Mouse (Mus musculus): ENCODE results near the gene Myo1f. TPM values are rescaled to one million over a fixed set of nuclear protein-coding genes. Genes with fewer than 3 reads are reported as not detected.

The Myo1f gene
- total RNA-seq (2021) = 1 to 10 TPM; 1.3 to 2.8 TPM
- long read RNA-seq, partial matches to known transcripts = 0 of 6 reads
- long read RNA-seq, other reads (novel, unspliced or antisense) = 3 of 6 reads

DNA sequence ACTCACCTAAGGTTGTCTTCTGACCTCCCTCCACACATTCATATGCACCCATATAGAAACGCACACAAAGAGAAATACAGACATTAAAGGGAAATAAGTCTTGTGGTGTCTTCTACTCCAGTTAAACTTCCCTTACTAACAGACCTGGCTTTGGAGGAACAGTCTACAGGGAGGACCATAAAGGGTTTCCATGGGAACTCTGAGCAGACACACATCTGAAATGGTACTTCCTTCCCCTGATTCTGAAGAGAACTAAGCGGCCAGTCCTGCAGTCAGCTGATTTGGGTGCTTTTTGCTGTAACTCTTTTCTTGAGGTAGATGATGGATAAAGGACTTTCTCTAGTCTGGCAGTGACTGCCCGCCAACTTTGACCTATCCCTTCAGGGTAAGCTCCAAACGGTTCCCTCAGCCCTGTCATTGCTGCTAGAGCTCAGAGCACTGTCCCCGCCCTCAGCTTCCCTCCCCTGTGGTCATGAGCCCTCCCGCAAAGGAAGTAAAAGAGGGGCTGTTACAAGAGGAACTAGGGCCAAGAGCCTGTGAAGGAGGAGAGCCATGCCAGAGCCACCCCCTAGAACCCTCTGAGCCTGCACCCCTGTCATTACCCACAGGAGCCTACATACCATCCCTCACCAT lies at the start of gene Myo1f:
Gene Myo1f, plus strand, starts transcription at position 485 of the 633 bp plus-strand sequence.
- no peak for DNase-seq (ENCODE audit: low spot score in 2 of 2)

- DNase-seq (ENCODE audit: low spot score in 2 of 2) = no peak
Observed at GRCm38 (mm10) chr17:33508386-33508785, 47.1 kb upstream of the Myo1f start.

DNA sequence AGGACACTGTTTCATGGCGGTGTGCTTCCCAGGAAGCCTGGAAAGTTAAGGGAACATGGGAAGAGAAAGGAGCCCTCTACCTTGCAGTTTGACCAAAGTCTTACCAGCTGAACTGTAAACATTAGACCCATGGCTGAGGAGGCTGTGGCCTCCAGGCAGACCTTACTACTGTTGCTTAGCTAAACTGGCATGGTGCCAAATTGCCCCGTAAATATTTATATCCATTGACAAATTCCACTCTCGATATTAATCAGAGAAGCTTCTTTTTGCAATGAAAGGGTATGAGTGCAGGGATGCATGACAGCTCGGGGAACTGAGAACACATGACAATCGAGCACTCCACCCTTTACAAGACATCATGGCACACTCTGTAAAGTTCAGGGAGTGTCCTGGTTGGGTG lies 45.3 kb upstream of the Myo1f start:
- no peak for DNase-seq (ENCODE audit: low spot score in 2 of 2)

- no peak for DNase-seq (ENCODE audit: low spot score in 2 of 2)
Observed at GRCm38 (mm10) chr17:33512441-33513415, 42.8 kb upstream of the Myo1f start.

- DNase-seq (ENCODE audit: low spot score in 2 of 2) = no peak
Observed at GRCm38 (mm10) chr17:33513874-33514273, 41.6 kb upstream of the Myo1f start.

GRCm38 (mm10) chr17:33520366-33520765 lies 35.1 kb upstream of the Myo1f start:
- DNase-seq (ENCODE audit: low spot score in 2 of 2) = no peak

DNA sequence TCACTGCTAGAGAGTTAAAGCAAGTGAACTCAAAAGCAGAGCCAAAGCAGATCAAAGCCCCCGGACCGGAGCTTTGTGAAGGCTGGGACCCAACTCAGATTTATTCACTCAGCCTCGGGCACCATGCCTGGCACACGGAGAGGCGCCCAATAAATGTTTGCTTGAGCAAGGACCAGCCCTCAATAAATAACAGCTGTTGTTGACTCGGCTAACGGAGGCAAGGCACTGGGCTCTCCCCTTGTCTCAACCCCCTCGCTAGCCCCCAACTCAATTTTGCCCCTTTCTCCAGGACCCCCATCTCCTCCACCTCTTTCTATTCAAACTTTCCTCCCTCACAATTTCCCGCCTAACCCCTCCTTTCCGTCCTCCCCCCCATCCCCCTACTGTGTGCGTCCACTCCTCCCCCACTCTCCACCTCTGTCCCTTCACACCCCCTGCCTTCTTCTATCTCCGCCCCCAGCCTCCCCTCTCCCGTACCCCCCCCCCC lies 32.0 kb upstream of the Myo1f start:
- DNase-seq (ENCODE audit: low spot score in 2 of 2) = peak in 1 of 2 experiments; percentile 10

GRCm38 (mm10) chr17:33523918-33524755 lies 31.4 kb upstream of the Myo1f start, which contains the start of gene Adamts10:
TSS of gene Adamts10 (plus strand) at chr17:33524204.
- DNase-seq (ENCODE audit: low spot score in 2 of 2) = peak; percentile 19 to 39

DNA sequence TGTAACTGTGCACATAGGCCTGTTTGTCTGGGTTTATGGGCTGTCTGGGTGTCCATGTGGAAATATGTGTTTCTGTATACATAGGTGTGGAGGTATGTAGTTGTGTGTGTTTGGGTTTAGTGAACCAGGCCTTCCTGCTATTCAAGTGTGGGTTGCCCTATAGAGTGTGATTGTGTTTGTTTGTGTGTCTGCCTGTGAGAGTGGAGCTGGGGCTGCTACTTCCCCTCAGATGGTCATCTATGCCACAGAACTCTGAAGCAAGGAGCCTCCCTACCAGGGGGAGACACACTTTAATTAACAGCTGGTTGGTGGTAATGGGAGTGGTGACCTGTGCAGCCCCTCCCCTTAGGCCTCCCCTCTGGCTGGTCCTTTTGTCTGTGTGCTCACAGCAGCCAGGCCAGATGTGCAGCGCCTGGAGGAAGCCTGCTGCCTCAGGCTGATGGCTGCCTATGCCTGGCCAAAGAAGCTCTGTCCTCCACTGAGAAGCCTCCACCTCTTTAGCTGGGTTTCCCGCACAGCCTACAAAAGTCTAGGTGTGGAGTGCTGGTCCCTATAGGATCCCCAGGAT lies 30.6 kb upstream of the Myo1f start:
- DNase-seq (ENCODE audit: low spot score in 2 of 2) = no peak

DNA sequence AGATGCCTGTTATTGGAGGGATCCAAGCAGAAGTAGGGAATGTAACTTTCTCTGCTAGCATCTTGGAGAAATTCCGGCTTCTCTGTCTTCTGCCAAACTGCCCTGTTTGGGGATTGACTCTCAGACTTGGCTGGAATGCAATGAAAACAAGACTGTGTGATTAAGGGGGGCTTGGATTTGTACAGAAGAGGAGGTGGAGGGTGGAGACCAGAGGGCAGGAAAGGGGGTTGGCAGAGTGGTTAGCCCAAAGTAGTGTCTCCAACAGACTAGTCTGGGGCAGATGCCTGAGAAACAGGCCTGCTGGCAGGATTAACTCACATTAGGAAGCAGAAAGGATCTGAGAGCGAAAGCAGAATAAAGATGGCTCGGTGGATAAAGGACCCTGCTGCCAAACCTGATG lies 29.0 kb upstream of the Myo1f start:
- DNase-seq (ENCODE audit: low spot score in 2 of 2) = no peak

- DNase-seq (ENCODE audit: low spot score in 2 of 2) = peak in 1 of 2 experiments; percentile 59
Observed at GRCm38 (mm10) chr17:33539106-33539675, 16.3 kb upstream of the Myo1f start.

DNA sequence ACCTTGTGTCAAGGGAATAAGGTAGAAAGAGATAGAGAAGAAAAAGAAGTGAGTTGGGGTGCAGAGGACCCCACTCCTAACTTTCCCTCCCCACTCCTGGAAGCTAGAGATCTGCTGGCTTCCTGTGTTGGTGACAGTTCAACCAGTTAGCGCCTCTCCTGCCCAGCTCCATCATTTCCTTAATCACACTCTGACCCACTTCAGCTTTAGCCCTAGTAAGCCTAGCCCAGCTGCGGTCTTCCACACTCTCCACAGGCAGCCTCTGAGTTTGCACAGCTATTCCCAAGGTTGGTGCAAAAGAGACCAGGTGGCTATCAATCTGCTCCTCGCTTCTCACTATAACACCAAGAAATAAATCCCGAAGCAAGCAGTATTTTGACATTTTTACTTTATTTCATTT lies 15.6 kb upstream of the Myo1f start:
- no peak for DNase-seq (ENCODE audit: low spot score in 2 of 2)

DNA sequence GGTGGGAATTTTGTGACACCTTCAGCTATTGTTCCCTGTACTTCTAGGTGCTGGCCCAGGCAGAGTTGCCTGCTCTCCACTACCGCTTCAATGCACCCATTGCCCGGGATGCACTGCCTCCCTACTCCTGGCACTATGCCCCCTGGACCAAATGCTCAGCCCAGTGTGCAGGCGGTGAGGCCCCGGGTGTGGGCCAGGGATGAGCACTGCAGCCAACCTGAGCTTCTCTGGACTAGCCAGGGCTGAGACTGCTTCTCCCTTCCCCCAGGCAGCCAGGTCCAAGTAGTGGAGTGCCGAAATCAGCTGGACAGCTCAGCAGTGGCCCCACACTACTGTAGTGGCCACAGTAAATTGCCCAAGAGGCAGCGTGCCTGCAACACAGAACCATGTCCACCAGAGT lies 6.3 kb upstream of the Myo1f start:
- DNase-seq (ENCODE audit: low spot score in 2 of 2) = no peak

DNA sequence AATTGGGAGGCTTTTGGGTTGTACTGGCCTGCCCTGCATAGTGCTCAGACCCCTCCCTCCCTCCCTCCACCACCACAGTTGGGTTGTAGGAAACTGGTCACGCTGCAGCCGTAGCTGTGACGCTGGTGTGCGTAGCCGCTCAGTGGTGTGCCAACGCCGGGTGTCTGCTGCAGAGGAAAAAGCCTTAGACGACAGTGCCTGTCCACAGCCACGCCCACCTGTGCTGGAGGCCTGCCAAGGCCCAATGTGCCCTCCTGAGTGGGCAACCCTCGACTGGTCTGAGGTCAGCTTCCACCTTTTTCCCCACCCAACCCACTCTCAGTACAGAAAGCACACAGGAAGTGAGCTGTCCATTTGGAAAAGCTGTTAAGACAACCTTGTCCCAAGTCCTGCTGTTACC lies 5.1 kb upstream of the Myo1f start:
- DNase-seq (ENCODE audit: low spot score in 2 of 2) = no peak

- DNase-seq (ENCODE audit: low spot score in 2 of 2) = no peak
Observed at GRCm38 (mm10) chr17:33552113-33552512, 3.4 kb upstream of the Myo1f start.

DNA sequence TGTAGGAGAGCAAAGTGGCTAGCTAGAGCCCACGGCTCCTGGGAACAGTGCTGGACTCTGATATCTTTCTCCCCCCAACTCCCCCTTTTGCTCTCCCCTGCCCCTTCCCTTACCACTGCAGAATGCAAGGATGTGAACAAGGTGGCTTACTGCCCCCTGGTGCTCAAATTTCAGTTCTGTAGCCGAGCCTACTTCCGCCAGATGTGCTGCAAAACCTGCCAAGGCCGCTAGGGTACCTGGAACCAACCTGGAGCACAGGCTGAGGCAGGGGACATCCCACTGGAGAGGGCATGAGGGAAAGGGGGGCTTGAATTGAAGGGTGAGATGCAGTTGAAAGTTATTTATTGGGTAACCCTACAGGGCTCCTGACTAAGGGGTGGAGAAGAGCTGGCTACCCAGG lies 2.5 kb upstream of the Myo1f start:
- DNase-seq (ENCODE audit: low spot score in 2 of 2) = peak in 1 of 2 experiments; percentile 9

DNA sequence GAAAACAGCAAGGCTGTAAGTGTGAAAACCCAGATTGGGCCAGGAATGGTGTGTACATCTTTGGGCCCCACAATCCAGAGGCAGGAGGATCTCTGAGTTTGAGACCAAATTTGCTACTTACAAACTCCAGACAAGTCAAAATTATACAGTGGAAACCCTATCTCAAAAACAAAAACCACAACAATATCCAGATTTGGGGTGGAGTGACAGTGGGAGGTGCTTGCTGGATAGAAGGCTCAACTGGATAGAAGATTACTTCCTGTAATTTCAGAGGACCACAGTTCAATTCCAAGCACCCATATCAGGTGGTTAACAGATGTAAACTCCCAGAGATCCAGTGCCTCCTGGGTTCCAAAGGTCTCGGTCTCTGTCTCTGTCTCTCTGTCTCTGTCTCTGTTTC lies 971 bp upstream of the Myo1f start:
- no peak for DNase-seq (ENCODE audit: low spot score in 2 of 2)

GRCm38 (mm10) chr17:33557922-33558321 lies 2.4 kb downstream of the Myo1f start:
- no peak for DNase-seq (ENCODE audit: low spot score in 2 of 2)

DNA sequence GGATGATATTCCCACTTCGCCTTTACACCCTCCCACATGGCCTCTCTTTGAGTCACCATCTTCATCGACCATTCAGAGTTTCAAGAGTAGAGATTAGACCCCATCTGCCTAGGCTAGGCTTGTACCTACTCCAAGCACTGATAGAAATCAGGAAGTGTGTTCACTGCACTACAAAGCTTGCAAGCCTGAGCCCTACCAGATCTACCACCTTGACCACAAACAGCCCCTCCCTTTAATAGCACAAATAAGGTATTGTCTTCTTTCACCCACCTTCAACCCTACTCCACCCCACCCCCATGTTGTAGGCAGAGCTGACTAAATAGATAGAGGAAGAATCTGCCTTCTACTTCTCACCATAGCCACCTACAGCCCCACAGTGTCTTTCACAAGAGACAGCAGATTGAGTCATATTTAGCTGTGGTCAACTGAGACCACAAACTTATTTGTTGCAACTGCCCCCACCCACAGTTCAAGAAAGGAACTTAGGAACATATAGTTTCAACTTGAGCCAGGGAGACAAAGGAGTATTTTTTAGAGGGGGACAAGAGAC lies 8.1 kb downstream of the Myo1f start:
- no peak for DNase-seq (ENCODE audit: low spot score in 2 of 2)

DNA sequence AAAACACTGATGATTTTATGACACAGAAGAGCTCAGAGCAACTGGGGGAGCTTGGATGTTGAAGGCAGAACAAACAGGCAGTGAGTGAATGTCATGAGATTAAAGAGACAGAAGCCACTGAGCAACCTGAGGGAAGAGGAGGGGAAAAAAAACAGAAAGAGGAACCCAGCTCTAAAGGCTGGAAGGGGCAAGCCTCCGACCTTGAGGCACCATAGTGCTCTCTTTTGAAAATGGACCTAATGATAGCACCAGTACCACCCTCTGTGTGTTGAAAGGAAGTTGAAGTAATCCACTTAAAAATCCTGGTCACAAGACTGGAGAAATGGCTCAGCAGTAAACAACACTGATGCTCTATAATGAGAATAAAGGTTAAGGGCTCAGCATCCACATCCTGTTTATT lies 9.1 kb downstream of the Myo1f start:
- no peak for DNase-seq (ENCODE audit: low spot score in 2 of 2)

All from layer of hippocampus, adult 18-20 months (tissue).